Mouse (Mus musculus) gastrocnemius, adult 2 months (tissue): ENCODE measurements around the gene Unc5c. TPM values are rescaled to one million over a fixed set of nuclear protein-coding genes. Genes with fewer than 3 reads are reported as not detected.

ENCODE experiments used
- DNase-seq: peaks from one replicate; pipeline ENCODE4 v3.0.0; 2022
- H3K27ac ChIP-seq: fragments of 200-600 bp; 2 replicates; pipeline ENCODE4 v1.8.1; 2022; ENCODE audit warnings: mild to moderate bottlenecking
- H3K4me3 ChIP-seq: fragments of 200-600 bp; 2 replicates; pipeline ENCODE4 v1.8.1; 2022; ENCODE audit warnings: mild to moderate bottlenecking, moderate library complexity
- CTCF ChIP-seq: fragments of 200-600 bp; IDR thresholded peaks from 2 replicates; pipeline ENCODE4 v1.8.1; 2022; ENCODE audit warnings: antibody characterized with exemption, mild to moderate bottlenecking, moderate library complexity
- intact Hi-C: fragments of 180-260 bp; cut with DNase I; formaldehyde crosslinking; loops from one replicate; pipeline ENCODE4 v1.15.1; 2025
- long read RNA-seq, 2 experiments: library from polyadenylated mRNA; stranded (forward); transcript quantifications; one replicate each; pipeline ENCODE4 v2.0.0; 2021
- total RNA-seq, 2 experiments: library from RNA; stranded (reverse); gene quantifications; 2 replicates each; pipeline ENCODE4 v1.2.3; 2021

The Unc5c gene
- not detected for total RNA-seq
- long read RNA-seq, experiment 1 = 0 reads
- long read RNA-seq, experiment 2 = 0 reads

DNA sequence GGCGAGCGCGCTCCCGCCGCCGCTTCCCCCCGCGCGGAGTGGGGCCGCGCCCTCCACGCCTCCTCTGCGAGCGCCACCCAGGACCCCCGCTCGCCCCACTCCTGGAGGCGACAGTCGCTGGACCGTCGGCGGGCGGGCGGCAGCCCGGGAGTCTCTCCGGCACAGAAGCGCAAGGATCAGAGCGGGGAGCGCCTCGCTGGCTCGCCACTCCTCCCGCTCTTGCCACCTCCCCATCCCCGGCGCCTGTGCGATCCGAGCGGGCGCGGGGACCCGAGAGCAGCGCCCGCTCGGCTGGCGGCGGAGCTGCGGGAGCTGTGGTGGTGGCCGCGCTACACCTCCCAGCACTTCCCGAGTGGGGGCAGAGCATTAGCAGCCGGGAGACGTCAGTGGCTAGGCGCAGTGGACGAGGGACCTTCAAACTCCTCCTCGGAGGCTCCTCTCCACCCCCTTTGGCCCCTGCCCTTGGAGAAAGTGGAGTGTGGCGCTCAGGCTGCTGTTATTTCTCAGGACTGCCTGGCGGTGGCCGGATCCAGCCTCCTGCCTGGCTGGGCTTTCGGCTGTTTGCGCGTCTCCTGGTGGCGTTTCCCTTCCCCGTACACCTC is at the start of gene Unc5c:
Gene Unc5c, plus strand, starts transcription at position 113 of the 602 bp plus-strand sequence.
- Histone ChIP-seq H3K4me3 (peak within 1 kb of the TSS; percentile 78), H3K27ac (no peak within 1 kb of the TSS)
- DNase-seq = peak; percentile 50
- intact Hi-C loops = no loop called here
- no peak; the same call in 1 of the 2 replicates for TF ChIP-seq CTCF

GRCm38 (mm10) chr3:141457475-141457874 is 7.5 kb upstream of the Unc5c start:
- intact Hi-C loops = no loop called here
- no peak for TF ChIP-seq CTCF

GRCm38 (mm10) chr3:141462482-141462881 is 2.5 kb upstream of the Unc5c start:
- Histone ChIP-seq H3K27ac (no peak overlapping the region), H3K4me3 (no peak overlapping the region)
- intact Hi-C loops = no loop called here
- no peak for TF ChIP-seq CTCF
- no peak for DNase-seq

More at GRCm38 (mm10) chr3:141457475-141457874, 7.5 kb upstream of the Unc5c start:
- Histone ChIP-seq H3K4me3 (no peak overlapping the region), H3K27ac (no peak overlapping the region)
- DNase-seq = no peak

DNA sequence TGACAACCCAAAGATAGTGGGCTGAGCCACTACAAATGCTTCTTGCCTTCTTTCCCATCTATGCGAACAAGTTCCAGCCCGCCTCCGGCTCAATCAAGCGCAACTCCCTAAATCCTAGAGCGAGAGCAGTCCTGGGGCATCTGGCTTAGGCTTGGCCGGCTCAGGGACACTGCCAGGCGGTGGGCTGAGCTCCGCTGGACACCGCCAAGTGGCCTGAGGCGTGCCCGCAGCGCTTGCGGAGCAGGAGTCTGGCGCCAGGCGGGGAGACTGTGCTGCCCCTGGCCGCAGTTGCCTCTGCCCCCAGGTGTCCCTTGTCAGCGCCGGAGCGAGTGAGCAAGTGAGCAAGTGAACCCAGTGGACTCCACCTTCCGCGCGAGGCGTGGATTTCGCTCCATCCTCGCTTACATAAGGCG is 319 bp upstream of the Unc5c start:
- TF ChIP-seq CTCF = no peak
- intact Hi-C loops = no loop called here
- DNase-seq = peak; percentile 26
- Histone ChIP-seq H3K4me3 (peak overlapping the region; percentile 78), H3K27ac (no peak overlapping the region)

GRCm38 (mm10) chr3:141466061-141466460 is 1.0 kb downstream of the Unc5c start:
- DNase-seq = no peak
- H3K27ac ChIP-seq = no peak overlapping the region
- no peak for TF ChIP-seq CTCF
- intact Hi-C loops = no loop called here
- H3K4me3 ChIP-seq = peak overlapping the region; percentile 78

GRCm38 (mm10) chr3:141466727-141467335 is 1.8 kb downstream of the Unc5c start:
- Histone ChIP-seq H3K27ac (no peak overlapping the region), H3K4me3 (no peak overlapping the region)
- intact Hi-C loops = no loop called here
- TF ChIP-seq CTCF = no peak
- DNase-seq = no peak

- TF ChIP-seq CTCF = no peak
- DNase-seq = no peak
- Histone ChIP-seq H3K27ac (no peak overlapping the region), H3K4me3 (no peak overlapping the region)
- intact Hi-C loops = no loop called here
Measured at GRCm38 (mm10) chr3:141469338-141469737, 4.3 kb downstream of the Unc5c start.

- intact Hi-C loops = no loop called here
- TF ChIP-seq CTCF = no peak
- no peak overlapping the region for H3K27ac ChIP-seq
- DNase-seq = no peak
- no peak overlapping the region for H3K4me3 ChIP-seq
Measured at GRCm38 (mm10) chr3:141473205-141473604, 8.2 kb downstream of the Unc5c start.

DNA sequence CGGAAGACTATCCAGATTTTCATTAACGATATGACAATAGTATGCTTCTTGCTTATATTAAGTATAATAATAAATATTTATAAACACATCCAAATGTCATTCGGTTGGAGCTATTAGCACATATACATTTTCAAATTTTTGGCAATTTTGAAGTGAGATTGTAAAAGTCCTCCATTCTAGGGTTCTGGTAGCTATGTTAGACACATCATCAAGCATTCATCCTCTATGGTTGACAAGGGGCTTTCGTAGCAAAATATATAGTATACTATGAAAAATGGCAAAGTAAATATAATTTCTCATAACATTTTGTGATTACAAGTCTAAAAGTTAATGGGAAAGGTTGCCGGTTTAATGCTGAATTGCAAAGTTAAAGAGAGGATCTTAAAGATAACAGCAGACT is 10.4 kb downstream of the Unc5c start:
- TF ChIP-seq CTCF = no peak
- no peak overlapping the region for H3K4me3 ChIP-seq
- no peak overlapping the region for H3K27ac ChIP-seq
- no peak for DNase-seq
- intact Hi-C loops = no loop called here

DNA sequence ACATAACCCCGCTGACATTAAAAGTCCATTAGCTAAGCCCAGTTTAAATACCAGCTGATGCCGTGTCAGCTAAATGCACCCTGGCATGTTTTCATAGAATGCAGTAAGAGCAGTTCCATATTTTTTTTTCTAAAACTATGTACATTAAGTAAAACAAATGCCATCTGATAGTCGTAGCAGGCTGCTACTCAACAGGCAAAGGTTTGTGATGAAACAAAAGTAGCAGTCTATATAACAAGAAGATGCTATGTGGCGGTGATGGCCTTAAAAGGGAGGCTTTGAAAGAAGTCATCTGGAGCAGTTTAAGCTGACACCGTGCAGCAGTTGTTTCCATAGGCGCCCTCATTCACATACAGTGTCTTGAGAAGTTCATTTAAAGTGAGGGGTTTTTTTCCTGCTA is 10.9 kb downstream of the Unc5c start:
- no peak for TF ChIP-seq CTCF
- DNase-seq = no peak
- Histone ChIP-seq H3K4me3 (no peak overlapping the region), H3K27ac (no peak overlapping the region)
- intact Hi-C loops = no loop called here

- no peak for DNase-seq
- H3K27ac ChIP-seq = no peak overlapping the region
- no peak overlapping the region for H3K4me3 ChIP-seq
- intact Hi-C loops = no loop called here
- no peak for TF ChIP-seq CTCF
Measured at GRCm38 (mm10) chr3:141476670-141477069, 11.7 kb downstream of the Unc5c start.

- no peak overlapping the region for H3K27ac ChIP-seq
- DNase-seq = no peak
- H3K4me3 ChIP-seq = no peak overlapping the region
- intact Hi-C loops = no loop called here
- TF ChIP-seq CTCF = no peak
Measured at GRCm38 (mm10) chr3:141482465-141482864, 17.4 kb downstream of the Unc5c start.

DNA sequence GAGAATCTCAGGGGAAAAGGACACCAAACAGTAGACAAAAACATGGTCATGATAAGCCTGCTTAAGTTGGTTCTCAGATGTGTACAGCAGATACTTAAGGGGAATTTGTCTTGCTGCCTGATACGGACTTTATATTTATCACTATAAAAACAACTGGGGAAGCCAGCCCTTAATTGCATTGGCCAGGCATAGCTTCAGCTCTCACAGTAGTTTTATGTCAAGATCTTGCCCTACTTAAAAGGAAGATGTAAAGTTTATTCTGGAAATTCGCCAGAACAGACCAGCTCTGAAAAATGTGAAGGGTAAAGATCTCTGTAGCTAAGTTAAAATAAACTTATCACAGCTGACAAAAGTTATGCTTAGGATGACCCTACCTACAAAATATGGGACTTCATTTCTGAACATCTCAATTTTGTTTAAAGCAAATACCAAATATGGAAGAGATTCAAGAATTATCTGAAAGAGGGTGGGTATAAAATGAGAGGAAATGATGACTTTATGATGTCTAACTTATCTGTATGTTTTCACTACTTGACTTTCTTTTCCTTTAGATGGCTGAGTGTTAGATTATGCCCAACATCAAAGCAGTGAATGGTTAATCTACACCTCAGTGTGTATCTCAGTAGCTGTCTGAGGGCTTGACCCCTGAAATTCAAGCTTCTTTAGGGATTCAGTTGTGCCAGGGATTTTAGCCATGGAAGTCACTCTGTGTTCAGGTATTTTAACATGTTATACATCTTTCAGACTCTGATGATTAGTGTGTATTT is 18.8 kb downstream of the Unc5c start:
- Histone ChIP-seq H3K27ac (no peak overlapping the region), H3K4me3 (no peak overlapping the region)
- DNase-seq = no peak
- TF ChIP-seq CTCF = no peak
- intact Hi-C loops = no loop called here
